Mouse (Mus musculus) ES-E14 (cell line): ENCODE data around the gene Mob3b.

Experiments used
- CHD2 ChIP-seq: IDR thresholded peaks from 2 replicates; pipeline ENCODE4 v1.6.1; 2014; ENCODE audit warnings: mild to moderate bottlenecking, low read depth, low read length, inconsistent platforms
- HCFC1 ChIP-seq: IDR thresholded peaks from 2 replicates; pipeline ENCODE4 v1.6.1; 2012; ENCODE audit warnings: low read length, inconsistent platforms, borderline replicate concordance; ENCODE audit not compliant: insufficient read depth
- MAFK ChIP-seq: IDR thresholded peaks from 2 replicates; pipeline ENCODE4 v1.6.1; 2014; ENCODE audit warnings: mild to moderate bottlenecking, low read depth, low read length, inconsistent platforms; ENCODE audit not compliant: insufficient read depth

- TF ChIP-seq MAFK (no peak), CHD2 (no peak), HCFC1 (peak; percentile 55; the same call in 1 of the 2 replicates)
Observed at GRCm38 (mm10) chr4:35156751-35157611, at the start of gene Mob3b.
